Mouse (Mus musculus) liver, adult 2 months (tissue): ENCODE data around the gene Ahrr. TPM values are rescaled to one million over a fixed set of nuclear protein-coding genes. Genes with fewer than 3 reads are reported as not detected.

Experiments
- DNase-seq: peaks from one replicate; pipeline ENCODE4 v3.0.0-alpha.2; 2011; ENCODE audit warnings: low read depth, low spot score; ENCODE audit errors: extremely low read depth
- H3K27ac ChIP-seq: fragments of 200-500 bp; replicated peaks from 2 replicates; pipeline ENCODE4 v1.5.1; 2012; ENCODE audit warnings: low read depth, mild to moderate bottlenecking, control low read depth, inconsistent platforms, low read length; ENCODE audit not compliant: insufficient read depth
- H3K27me3 ChIP-seq: fragments of 200-500 bp; 2 replicates; pipeline ENCODE4 v1.6.1; 2012; ENCODE audit warnings: mild to moderate bottlenecking, moderate library complexity, low read length, inconsistent platforms; ENCODE audit not compliant: control insufficient read depth, insufficient read depth
- H3K36me3 ChIP-seq: fragments of 200-500 bp; 2 replicates; pipeline ENCODE4 v1.6.1; 2012; ENCODE audit warnings: low read length, inconsistent platforms; ENCODE audit not compliant: control insufficient read depth, insufficient read depth
- H3K4me1 ChIP-seq: fragments of 200-500 bp; 2 replicates; pipeline ENCODE4 v1.6.1; 2011; ENCODE audit warnings: low read length; ENCODE audit not compliant: control insufficient read depth, insufficient read depth
- H3K4me3 ChIP-seq: fragments of 200-500 bp; 2 replicates; pipeline ENCODE4 v1.5.1; 2011; ENCODE audit warnings: low read depth, mild to moderate bottlenecking, control low read depth, low read length, moderate library complexity; ENCODE audit not compliant: insufficient read depth
- H3K79me2 ChIP-seq: fragments of 200-500 bp; 2 replicates; pipeline ENCODE4 v1.6.1; 2012; ENCODE audit warnings: inconsistent platforms, mild to moderate bottlenecking, low read length, moderate library complexity; ENCODE audit not compliant: control insufficient read depth, insufficient read depth
- H3K9ac ChIP-seq: fragments of 200-500 bp; 2 replicates; pipeline ENCODE4 v1.6.1; 2012; ENCODE audit warnings: low read depth, mild to moderate bottlenecking, control low read depth, inconsistent platforms, low read length
- CTCF ChIP-seq: fragments of 200-500 bp; IDR thresholded peaks from 2 replicates; pipeline ENCODE4 v1.5.1; 2011; ENCODE audit warnings: low read depth, low read length, control low read depth
- POLR2A ChIP-seq: fragments of 200-500 bp; IDR thresholded peaks from 2 replicates; pipeline ENCODE4 v1.6.1; 2011; ENCODE audit warnings: low read length, control low read depth; ENCODE audit not compliant: insufficient read depth; ENCODE audit errors: extremely low read depth
- WGBS: fragments of 180-500 bp; shearing (Covaris S2); methylation state at CpG from one replicate; pipeline ENCODE4 v1.1.7; 2018; 5-methylcytosine and 5-hydroxymethylcytosine counted together
- polyA plus RNA-seq: library from polyadenylated mRNA; depleted of rRNA; stranded (reverse); fragments of >200 nt; gene quantifications from 2 replicates; pipeline ENCODE4 v1.2.3, GENCODE M21; 2012; rRNA removed
- total RNA-seq: library from RNA; depleted of rRNA; stranded (reverse); fragments of >200 nt; gene quantifications from 2 replicates; pipeline ENCODE4 v1.2.3, GENCODE M21; 2014; rRNA removed

Ahrr gene
- 0.18 and 0.20 TPM in 2 replicates for total RNA-seq
- polyA plus RNA-seq, result 0.07 TPM in 1 of 2 replicates, not detected in the other

- TF ChIP-seq POLR2A (no peak), CTCF (peak; percentile 28; the same call in 1 of the 2 replicates)
- no peaks in the 10 kb centered on the region for H3K4me1 ChIP-seq
- DNase-seq, result no peak
Observed at GRCm38 (mm10) chr13:74292167-74292566, at the start of gene Ahrr. TSS of gene Ahrr (minus strand) at chr13:74292331.

DNA sequence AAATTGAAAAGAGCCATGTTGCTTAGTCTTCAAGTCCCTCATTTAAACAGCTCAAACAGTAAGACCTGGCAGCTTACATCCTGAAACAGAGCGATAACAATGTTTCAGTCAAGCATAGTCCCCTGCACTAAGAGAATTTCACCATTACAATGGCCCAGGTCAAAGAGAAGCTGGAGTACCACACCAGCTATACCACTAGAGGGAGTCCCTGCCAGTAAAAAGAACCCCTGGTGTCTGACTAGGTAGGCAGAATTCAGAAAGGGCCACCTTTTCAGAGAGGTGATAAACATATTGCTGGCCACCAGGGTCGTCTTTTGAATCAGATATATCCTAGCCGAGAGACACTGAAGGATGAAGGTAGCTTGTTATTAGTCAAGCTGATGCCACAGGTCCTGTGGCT is 48.9 kb upstream of the Ahrr start:
- Histone ChIP-seq H3K9ac (no peak overlapping the region), H3K27me3 (no peaks in the 10 kb centered on the region), H3K4me3 (no peak overlapping the region), H3K36me3 (peaks cover 71% of the 10 kb centered on the region), H3K27ac (no peak overlapping the region), H3K79me2 (no peaks in the 10 kb centered on the region; the same call in 1 of the 2 replicates), H3K4me1 (peaks cover 2% of the 10 kb centered on the region; the same call in 1 of the 2 replicates)
- DNase-seq, result peak; percentile 43
- TF ChIP-seq CTCF (peak; percentile 15; the same call in 1 of the 2 replicates), POLR2A (no peak)
- 44% methylated on average over 3 of the region's 3 CpGs for WGBS

More at GRCm38 (mm10) chr13:74292167-74292566, at the start of gene Ahrr:
- H3K79me2 ChIP-seq, result no peaks in the 10 kb centered on the region
- H3K27me3 ChIP-seq, result no peaks in the 10 kb centered on the region
- WGBS, result 2% methylated on average over 27 of the region's 27 CpGs
- H3K27ac ChIP-seq, result no peak within 1 kb of the TSS
- no peak within 1 kb of the TSS for H3K9ac ChIP-seq
- no peaks in the 10 kb centered on the region for H3K36me3 ChIP-seq
- H3K4me3 ChIP-seq, result no peak within 1 kb of the TSS

DNA sequence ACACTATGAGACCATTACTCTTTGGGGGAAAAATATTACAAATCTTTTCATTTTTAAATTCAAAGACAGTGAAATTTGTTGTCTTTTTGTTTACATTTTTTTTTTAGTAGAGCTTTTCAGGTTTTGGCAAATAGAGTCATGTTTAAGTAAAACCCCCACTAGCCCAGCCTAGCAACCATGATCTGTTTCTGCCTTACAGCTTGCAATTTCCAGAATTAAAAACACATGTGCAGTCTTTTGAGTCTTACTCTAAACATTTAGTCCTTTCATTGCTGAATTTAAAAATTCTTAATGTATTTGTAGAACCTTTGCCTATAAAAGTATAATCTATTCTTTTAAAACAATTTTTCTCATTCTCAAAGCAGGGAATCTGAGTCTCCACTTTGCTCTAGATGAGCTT is 37.2 kb upstream of the Ahrr start:
- Histone ChIP-seq H3K27ac (no peak overlapping the region), H3K4me1 (no peaks in the 10 kb centered on the region), H3K79me2 (peaks cover 4% of the 10 kb centered on the region; the same call in 1 of the 2 replicates), H3K4me3 (no peak overlapping the region), H3K27me3 (no peaks in the 10 kb centered on the region), H3K9ac (no peak overlapping the region), H3K36me3 (peaks cover 70% of the 10 kb centered on the region)
- TF ChIP-seq POLR2A (no peak), CTCF (no peak)
- no peak for DNase-seq

- WGBS, result under 1% methylated on average over 36 of the region's 36 CpGs
- H3K79me2 ChIP-seq, result peaks cover 2% of the 10 kb centered on the region; the same call in 1 of the 2 replicates
- peak within 1 kb of the TSS; percentile 90 for H3K9ac ChIP-seq
- peak within 1 kb of the TSS; percentile 88 for H3K4me3 ChIP-seq
- TF ChIP-seq CTCF (no peak), POLR2A (peak; percentile 74)
- peaks cover 30% of the 10 kb centered on the region for H3K36me3 ChIP-seq
- H3K27ac ChIP-seq, result peak within 1 kb of the TSS; percentile 90
- no peaks in the 10 kb centered on the region for H3K27me3 ChIP-seq
- DNase-seq, result peak; percentile 96
- peaks cover 3% of the 10 kb centered on the region for H3K4me1 ChIP-seq
Observed at GRCm38 (mm10) chr13:74317170-74317849, 25.2 kb upstream of the Ahrr start, which contains the start of gene Pdcd6. TSS of gene Pdcd6 (minus strand) at chr13:74317580.

DNA sequence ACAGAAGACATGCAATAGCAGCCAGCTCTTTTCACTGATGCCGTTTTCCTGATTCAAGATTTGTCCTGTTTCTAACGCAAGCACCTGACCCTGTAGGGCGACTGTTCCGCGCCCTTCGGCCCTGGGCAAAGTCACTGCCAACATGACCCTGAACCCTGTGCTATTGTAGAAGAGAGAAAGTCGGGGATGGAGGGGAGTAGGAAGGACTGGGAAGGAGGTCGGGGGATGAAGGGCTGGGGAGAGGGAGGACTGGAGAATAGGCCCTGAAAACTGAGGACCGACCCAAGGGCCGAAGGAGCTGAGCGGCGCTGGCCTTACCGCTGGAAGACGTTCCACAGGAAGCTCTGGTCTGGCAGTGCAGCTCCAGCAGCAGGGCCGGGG is 24.6 kb upstream of the Ahrr start:
- Histone ChIP-seq H3K79me2 (peaks cover 2% of the 10 kb centered on the region; the same call in 1 of the 2 replicates), H3K4me1 (peaks cover 3% of the 10 kb centered on the region), H3K9ac (peak overlapping the region; percentile 90), H3K36me3 (peaks cover 27% of the 10 kb centered on the region), H3K4me3 (peak overlapping the region; percentile 88), H3K27me3 (no peaks in the 10 kb centered on the region), H3K27ac (peak overlapping the region; percentile 90)
- DNase-seq, result peak; percentile 82
- WGBS, result under 1% methylated on average over 15 of the region's 15 CpGs
- TF ChIP-seq CTCF (no peak), POLR2A (no peak)

GRCm38 (mm10) chr13:74316386-74316785 is 24.3 kb upstream of the Ahrr start:
- H3K9ac ChIP-seq, result peak overlapping the region; percentile 90
- TF ChIP-seq POLR2A, result no peak
- no peak for TF ChIP-seq CTCF
- peaks cover 28% of the 10 kb centered on the region for H3K36me3 ChIP-seq
- DNase-seq, result no peak
- peaks cover 2% of the 10 kb centered on the region; the same call in 1 of the 2 replicates for H3K79me2 ChIP-seq
- H3K4me3 ChIP-seq, result peak overlapping the region; percentile 88
- WGBS, result 12% methylated on average over 4 of the region's 4 CpGs
- H3K27me3 ChIP-seq, result no peaks in the 10 kb centered on the region
- peak overlapping the region; percentile 90 for H3K27ac ChIP-seq
- peaks cover 3% of the 10 kb centered on the region for H3K4me1 ChIP-seq
